Mouse (Mus musculus) CH12.LX (cell line): ENCODE measurements around the gene Slc6a16.

Experiments
- CTCF ChIP-seq, 2 experiments: IDR thresholded peaks in 1 of 2; conservative IDR thresholded peaks in 1 of 2; 2 replicates each; pipeline ENCODE4 v1.5.1; 2011 to 2012; ENCODE audit warnings: low read depth in 2 of 2, low read length in 2 of 2, improper control_type of control experiment in 1 of 2, inconsistent platforms in 1 of 2, mild to moderate bottlenecking in 1 of 2, moderate library complexity in 1 of 2
- POLR2A ChIP-seq: IDR thresholded peaks from 2 replicates; pipeline ENCODE4 v1.6.1; 2011; ENCODE audit warnings: low read depth, mild to moderate bottlenecking, improper control_type of control experiment, low read length
- RCOR1 ChIP-seq: conservative IDR thresholded peaks from 2 replicates; pipeline ENCODE4 v1.6.1; 2012; ENCODE audit warnings: low read depth, mild to moderate bottlenecking, inconsistent platforms, low read length, improper control_type of control experiment

- TF ChIP-seq CTCF (conservative IDR thresholded peaks at IDR 0.05 in 1 of 2, IDR thresholded peaks at IDR 0.05 in 1 of 2; ENCODE audit: low read depth in 2 of 2, low read length in 2 of 2), result no peak
- no peak for TF ChIP-seq POLR2A
- no peak for TF ChIP-seq RCOR1
Observed at GRCm38 (mm10) chr7:45240109-45240508, 776 bp upstream of the Slc6a16 start.
